Mouse (Mus musculus) adrenal gland, adult 8-10 months (tissue): ENCODE data around the gene Rdh11. TPM values are rescaled to one million over a fixed set of nuclear protein-coding genes. Genes with fewer than 3 reads are reported as not detected.
"Not testable (repeated sequence)": the region's sequence is repeated elsewhere in the genome, so short reads cannot be mapped to it uniquely, and the experiment has no call there.

Source experiments
- DNase-seq: peaks from one replicate; pipeline ENCODE4 v3.0.0; 2022
- total RNA-seq, 4 experiments: library from RNA; stranded (reverse); gene quantifications; 2 replicates each; pipeline ENCODE4 v1.2.4; 2022

Rdh11 gene
- total RNA-seq = 10 to 100 TPM; 18.1 to 25.0 (median 21.0) TPM

DNA sequence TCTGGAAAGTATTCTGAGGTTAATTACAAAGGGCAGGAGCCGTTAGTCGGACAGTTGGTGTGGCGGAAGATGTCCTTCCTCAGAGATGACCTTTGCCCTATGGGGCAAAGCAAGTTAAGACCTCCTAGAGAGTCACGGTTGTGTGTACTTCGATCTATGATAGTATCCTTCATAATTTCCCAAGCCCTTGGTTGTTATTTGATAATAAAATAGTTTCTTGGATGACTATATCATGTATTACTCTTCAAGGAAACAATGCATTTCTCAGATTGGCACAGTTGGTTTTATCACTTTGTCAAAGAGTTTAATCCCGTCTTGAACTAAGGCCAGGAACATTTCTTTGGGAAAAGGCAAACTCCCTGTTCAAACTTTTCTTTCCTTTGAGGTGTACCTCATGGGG, at the start of gene Rdh11:
Gene Rdh11 (minus strand): TSS at position 101 of the 400 bp plus-strand sequence.
- DNase-seq = no peak

DNA sequence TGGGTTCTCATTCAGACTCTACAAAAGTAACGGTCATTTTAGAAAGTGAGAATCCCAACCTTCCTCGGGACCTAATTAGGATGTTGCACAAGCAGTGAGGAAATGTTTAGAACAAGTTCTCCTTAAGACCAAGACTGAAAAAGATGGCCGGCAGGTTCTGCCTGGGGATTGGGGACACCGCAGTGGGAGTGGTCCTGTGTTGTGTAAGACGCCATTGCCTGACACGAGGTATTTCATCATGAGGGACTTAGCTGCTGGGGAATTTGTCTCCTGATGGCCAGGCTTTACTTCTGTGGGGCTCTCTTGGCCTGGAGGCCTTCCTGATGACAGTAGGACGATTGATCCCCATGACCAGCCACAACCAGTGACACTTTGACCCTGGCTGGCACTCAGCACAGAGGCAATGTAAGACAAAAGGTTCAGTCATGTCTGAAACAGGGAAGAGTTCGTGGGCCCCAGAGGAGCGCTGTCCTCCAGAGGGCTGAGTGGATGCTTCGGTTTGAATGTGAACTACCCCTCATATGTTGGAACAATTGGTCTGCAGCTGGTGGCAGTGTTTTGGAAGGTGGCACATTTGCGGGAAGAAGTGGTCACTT, 43.5 kb upstream of the Rdh11 start:
- no peak for DNase-seq

DNA sequence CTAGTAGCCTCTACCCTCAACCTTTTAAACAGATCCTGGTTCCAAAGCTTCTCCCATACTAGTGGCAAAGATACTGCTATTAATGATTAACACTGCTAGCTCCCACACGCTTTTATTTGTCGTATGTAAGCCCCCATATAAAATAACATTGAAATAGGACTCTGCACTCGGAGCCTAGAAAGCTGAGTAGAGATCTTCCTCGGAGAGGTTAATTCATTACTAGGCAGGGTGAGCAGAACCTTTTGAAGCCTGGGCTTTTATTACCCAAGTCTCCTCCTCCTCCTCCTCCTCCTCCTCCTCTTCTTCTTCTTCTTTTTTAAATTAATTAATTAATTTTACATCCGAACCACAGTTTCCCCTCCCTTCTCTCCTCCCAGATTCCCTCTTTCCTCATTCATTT, 25.4 kb upstream of the Rdh11 start:
- no peak for DNase-seq

DNA sequence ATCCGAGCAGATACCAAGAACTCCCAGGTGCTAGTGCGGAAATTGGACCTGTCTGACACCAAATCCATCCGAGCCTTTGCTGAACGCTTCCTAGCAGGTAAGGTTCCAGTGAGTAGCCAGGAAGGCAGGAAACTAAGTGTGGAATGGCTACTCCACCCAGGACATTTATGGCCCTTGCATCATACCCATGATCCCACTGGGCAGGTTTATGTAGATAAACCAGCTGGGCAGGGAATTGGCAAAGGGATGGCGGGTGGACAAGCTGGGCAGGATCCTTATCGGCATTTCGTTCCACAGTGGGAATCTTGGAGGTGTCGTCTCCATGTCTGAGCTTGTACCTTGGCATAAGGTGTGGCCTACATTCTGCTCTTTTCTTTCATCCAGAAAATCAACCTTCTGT, 19.4 kb upstream of the Rdh11 start:
- no peak for DNase-seq

DNA sequence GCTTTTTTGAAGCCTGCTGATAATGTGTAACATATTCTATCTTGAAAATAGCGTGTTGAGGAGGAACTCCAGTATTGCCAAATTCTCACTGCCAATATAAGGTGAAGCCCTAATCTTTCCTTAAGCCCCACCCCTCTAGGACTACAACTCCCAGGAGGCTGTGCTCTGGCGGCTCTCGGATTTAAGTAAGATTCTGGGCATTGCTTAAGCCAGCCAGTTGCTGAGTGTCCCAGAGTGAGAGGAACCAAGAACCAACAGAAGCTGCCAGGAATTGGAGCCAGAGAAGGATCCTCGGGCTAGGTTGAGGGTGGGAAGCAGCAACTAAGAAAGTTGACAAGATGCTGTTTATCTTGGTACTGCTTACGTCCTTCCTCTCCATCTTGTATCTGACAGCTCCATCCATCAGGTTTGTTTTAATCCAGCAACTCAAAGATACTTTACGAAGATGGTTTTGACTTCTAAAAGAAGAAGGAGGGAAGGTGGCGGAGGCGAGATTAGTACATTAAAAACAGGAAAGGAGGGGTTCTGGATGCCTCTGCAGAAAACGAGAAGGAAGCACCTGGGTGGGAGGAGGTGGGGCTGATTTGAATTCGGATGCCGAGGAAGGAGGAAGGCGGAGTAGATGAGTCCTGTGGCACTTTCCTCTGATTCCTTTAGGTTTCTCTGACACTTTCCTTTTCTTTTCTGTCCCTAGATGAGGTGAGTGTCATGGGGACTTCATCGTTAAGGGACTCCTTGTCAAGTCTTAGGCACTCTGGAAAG, 16.8 kb upstream of the Rdh11 start, which contains the start of gene Rdh12:
Gene Rdh12 (plus strand): TSS at position 212 of the 762 bp plus-strand sequence.
- DNase-seq = peak; percentile 9

DNA sequence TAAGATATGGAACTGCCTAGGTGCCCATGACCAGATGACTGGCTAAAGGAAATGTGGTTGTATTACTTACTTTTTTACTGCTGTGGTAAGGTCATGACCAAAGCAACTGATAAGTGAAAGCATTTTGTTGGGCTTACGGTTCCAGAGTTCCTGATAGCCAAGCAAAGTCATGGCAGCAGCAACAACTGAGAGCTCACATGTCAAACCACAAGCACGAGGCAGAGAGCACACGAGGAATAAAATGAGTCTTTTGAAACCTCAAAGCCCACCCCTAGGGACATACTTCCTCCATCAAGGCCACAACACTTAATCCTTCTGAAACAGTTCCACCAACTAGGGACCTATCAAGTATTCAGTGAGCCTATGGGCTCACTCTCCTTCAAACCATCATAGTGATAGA, 9.8 kb upstream of the Rdh11 start:
- DNase-seq = no peak

DNA sequence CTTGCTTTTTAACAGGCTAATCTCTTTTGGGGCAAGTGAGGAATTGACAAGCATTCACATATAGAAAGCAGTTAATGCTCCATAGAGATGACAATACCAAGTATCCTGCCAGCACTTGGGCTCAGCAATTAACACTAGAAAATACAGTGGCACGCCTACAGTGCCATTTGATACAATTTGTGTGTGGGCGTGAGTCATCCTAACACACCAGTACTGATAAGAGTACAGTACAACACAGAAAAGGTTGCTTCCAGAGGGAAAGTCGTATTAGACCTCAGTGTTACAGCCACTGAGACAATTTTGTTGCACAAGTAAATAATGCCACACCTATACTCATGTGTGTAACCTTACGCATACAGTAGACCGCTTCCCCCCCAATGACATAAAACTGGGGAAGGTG, 5.0 kb upstream of the Rdh11 start:
- no peak for DNase-seq

DNA sequence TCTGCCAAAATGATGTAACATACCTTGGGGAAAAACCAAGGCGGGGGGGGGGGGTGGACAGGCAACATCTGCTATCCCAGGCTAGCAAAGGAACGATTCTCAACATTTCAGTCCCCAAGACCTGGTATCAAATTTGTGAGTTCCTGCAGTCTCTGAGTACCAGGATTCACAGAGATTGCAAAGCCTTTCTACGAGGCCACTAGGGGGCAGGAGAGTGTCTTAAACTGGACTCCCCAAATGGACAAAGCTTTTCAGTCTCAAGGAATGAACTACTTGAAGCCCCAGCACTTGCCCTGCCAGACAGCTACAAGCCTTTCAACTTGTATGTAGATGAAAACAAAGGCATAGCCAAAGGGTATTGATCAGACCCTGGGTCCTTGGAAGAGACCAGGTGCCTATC, 1.3 kb upstream of the Rdh11 start:
- DNase-seq = peak; percentile 28

DNA sequence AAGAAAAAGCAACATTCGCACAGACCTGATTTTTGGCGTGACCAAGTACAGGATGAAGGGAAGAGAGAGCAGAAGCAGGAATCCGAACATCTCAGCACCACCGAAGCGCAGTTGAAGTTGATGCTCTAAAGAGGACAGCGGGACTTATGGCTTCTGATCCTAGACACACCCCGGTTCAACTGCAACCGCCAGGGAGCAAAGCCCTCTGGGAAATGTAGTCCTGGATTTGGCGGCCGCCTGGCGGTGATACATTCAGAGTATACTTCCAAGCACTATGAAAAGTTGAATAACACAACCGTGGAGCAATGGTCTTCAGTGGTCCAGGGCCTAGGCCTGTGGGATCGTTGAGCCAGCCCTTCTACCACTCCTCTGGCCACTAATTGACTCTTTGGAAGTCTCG, 392 bp downstream of the Rdh11 start:
- DNase-seq = peak; percentile 58

DNA sequence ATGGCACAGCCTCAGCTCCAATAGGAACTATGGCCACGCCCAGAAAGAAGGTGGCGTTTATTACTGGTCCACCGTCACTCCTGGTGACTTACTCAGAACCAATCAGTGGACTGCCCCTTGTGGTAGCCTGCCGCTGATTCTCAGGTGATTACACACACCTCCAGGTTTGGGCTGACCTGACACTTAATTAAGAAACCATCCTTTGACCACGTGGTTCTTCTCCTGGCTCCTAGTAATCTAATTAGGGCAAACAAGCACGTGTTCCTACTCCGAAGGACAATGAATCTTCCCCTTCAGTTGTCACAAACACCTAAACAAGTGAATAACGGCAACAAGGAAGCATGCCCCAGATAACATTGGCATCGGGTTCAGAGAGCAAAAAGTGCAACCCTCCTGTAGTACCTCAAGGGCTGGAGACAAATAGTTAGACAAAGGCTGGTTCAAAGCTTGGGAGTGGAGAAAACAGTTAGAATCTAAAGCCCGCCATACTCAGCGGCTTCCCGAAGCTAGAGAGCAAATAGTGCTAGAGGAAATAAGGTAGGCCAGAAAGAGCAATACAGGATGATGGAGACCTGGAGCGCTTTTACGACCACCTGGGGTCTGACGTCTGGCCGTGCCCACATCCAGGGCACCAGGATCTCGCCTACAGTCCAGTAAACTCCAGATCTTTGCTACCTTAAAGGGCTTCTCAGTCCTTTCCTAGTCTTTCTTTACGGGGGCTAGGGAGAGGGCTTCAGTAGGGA, 991 bp downstream of the Rdh11 start:
- DNase-seq = peak; percentile 56

DNA sequence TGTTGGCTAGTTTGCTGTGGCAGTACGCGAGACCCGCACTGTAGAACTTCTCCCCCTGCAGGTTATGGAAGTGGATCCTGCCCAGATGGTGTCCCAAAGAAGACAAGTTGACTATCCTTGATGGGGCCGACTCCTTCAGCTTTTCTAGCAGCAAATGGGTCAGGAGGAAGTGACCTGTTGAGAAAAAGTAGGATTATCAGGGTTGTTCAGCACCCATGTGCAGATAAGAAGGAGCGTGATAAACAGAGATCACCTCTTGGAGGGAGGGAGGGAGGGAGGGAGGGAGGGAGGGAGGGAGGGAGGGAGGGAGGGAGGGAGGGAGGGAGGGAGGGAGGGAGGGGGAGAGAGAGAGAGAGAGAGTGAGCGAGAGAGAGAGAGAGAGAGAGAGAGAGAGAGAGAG, 6.9 kb downstream of the Rdh11 start:
- DNase-seq = not testable (repeated sequence)

DNA sequence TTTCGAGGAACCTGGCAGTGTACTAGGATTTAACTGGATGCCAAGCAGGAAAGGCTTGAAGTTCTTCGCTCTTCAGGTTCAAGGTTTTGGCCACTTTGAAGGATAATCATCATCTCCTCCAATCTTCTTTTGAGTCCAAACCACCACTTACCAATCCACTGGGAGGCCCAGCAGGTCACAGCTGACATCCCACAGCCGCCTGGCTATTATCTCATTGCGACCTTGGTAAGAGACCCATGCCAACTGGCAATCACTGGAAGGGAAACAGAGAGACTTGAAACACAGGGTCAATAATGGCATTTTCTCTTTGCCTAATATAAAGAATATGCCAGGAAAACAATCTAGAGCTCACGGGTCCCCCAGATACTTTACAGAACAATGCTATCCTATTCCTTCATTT, 16.1 kb downstream of the Rdh11 start:
- no peak for DNase-seq

DNA sequence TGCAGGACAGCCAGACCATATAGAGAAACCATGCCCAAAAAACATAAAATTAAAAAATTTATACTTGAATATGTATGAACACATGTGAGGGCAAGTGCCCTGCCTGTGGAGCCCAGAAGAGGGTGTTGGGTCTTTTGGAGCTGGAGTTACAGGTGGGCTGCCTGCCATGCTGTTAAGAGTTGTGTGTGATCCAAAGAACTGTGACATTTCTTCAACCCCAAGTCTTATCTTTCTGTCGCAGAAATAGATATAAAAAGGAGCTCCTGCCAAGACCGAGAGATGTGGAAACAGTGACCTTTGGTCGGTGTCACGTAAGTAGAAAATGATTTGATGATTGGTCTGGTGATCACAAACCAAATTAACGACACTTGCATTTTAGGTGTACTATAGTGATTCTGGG, 18.4 kb downstream of the Rdh11 start:
- no peak for DNase-seq

DNA sequence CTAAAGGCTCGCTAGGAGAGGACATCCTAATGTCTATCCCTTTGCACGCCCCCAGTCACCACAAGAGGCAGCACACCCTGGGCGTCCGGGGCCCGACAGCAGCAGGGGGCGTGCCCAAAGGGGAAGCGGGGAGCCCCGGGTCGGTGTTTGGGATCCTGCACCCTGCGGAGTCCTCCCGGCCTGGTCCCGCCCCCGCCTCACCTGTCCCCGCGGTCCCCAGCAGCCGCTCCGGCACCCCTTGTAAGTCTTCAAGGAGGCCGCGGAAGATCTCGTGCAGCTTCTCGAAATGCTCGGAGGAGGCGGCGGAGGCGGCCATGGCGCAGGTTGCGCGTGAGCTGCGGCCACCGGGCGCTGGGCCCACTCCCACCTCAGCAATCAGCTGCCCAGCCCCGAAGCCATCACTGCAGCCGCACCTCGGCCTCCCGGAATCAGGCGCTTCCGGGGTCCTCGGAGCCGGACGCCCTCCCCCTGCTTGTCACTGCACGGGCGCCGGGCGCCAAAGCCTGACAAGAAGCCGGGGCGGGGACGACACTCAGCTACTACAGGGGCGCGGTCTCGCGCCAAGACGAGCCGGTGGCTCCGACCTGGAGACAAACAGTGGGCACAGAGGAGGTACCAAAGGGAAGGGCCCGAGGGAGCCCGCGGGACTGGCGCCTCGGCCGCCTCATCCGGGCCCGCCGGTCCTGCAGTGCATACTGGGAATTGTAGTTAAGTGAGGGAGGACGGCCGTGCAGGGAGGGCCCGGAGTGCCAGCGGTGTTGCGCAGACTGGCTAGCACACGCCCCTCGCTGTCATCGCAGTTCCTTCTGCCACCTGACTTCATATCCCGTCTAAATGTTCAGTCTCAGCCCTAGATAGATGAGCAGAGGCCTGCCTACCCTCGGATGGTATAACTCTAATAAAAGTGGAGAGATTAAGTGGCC, 19.8 kb downstream of the Rdh11 start, which contains the start of gene Vti1b:
Gene Vti1b (minus strand): TSS at position 649 of the 923 bp plus-strand sequence.
- DNase-seq = peak; percentile 90

DNA sequence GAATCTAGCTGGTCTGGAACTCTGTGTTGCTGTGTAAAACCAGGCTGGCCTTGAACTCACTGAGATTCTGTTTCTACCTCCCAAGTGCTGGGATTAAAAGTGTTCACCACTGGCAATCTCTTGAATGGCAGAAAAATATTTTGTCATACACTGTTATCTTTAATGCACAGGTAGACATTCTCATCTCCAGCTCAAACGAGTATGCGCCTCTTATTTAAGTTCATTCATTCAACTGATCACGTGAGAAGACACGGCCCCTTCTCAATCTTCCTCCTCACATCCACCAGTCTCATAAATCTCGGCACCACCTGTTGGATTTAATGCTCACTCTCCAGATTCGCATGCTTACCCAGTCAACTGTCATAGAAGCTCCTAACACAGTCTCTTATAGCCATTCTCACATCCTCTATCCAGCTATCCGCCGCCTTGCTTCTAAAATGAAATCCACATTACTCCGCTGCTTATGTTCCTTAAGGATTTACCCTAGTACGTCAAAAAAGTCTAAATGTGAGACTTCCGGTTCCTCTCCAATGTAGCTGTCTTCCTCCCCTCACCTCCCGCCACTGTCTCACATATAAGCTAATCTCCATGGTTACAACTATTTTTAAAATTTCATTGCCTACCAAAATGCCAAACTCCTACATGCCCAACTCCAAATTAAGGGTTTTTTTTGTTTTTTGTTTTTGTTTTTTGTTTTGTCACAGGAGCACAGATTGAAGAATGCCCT, 20.7 kb downstream of the Rdh11 start:
- DNase-seq = no peak

DNA sequence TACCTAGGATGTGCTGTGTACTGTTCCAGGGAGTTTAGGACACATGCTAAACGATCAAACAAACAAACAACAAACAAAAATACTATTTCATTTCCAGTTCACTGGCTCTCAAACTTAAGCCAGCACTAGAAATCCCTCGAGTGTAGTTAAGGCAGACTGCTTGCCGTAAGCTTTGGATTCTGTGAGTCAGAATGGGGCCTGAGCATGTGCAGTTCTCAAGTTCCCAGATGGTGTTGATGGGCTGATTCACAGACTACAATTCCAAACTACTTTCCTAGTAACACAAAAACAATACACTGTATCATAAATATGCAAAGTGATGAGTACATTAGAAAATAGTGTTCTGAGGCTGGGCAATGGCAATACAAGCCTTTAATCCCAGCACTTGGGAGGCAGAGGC, 21.7 kb downstream of the Rdh11 start:
- DNase-seq = no peak

DNA sequence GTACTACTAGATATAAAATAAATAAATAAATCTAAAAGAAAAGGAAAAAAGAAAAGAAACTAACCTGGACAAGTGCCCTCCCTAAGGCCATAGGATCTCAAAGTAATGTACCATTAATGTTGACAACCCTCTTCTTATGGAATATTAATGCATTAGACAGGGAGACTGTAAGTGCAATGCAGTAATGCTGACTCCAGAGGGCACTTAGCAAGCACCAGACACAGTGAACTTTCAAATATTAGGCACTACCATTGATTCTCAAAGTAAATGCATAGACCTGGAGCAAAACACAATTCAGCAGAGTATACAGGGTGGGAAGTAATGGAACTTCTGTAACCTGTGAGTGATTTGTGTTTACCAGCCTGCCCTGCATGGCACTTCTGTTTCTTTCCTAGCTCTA, 22.9 kb downstream of the Rdh11 start:
- DNase-seq = no peak

DNA sequence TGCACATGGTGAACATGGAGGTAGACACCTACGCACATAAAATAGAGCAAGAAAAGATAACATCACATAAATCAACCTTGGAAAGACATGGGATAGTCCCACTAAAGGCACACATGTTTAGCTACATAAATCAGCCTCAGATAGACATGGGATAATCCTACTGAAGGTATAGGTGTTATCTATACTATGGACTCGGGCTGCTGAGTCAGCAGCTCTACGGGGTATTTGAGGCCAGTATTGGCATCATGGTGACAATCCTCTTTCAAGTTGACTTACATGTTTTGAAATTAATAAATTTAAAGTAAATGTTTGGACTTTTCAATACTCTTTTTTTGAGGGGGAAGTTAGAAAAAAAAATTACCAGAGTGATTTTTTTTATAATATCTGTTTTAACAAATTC, 29.2 kb downstream of the Rdh11 start:
- no peak for DNase-seq

DNA sequence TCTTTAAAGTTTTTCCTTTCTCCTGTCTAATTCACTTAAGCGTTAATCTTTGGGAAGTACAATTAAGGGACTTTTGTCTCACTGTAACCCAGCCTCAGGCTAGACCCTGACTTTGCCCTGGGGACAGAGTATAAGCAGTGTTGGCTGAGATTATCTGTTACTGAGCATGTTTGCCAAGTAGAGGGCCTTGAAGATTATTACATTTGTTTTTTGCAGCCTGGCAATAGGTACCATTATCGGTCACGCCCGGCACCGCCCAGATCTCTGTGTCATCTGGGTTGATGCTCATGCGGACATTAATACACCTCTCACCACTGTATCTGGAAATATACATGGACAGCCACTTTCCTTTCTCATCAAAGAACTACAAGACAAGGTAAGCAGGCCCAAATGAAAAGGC, 42.4 kb downstream of the Rdh11 start:
- no peak for DNase-seq

DNA sequence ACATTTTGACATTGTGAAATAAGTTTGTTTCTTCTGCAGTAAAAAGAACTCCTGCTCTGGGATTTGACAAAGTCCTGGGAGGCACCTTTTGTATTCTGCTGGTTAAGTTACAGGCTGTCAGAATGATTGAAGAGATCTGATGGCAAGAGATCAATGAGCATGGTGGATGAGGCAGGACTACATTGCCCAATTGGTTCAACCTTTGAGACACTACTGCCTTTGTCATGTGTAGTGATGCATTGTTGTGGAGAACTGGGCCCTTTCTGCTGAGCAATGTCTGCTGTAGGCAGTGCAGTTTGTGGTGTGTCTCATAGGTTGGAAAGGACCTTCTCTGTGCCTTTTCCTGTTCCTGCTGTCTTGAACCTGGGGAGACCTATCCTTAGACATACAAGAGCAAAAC, 50.7 kb downstream of the Rdh11 start:
- DNase-seq = no peak

DNA sequence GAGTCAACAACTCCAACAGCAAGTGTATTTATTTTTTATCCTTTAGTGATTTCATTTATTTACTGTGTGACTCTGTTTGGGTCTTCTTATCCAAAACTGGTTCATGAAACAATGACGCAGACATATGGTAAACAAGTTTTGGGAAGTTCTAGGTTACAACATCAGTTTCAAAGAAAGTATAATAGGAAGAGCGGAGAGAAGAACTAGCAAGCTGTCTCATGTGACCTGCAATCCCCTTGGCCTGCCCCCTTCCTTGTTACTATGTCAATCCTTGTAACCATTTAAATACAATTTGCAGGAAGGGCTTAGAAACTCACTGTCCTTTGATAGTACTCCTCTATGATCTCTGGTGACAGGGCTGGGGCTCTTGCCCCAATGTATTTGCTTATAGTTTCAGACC, 51.3 kb downstream of the Rdh11 start:
- DNase-seq = no peak

DNA sequence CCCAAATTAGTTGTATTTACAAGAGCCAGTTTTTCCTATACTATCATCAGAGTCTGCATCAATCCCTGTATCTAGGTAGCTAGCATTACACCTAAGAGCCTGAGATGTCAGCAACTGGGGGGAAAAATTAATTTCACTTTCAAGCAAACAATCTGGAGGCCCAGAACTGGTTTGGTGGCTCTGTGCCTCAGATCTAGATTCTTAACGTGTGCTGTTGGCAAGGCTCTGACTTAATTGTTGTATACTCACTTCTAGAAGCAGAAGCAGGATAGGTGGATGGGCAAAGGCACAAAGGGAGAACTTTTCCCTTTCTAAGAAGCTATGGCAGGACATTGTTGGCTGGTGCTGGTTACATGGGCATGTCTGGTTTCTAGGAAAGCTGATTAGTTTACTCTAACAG, 52.7 kb downstream of the Rdh11 start:
- DNase-seq = no peak
